Mouse (Mus musculus): ENCODE measurements at regions not wholly inside any gene's neighbourhood (a gene's known extent, or its start where the extent isn't known, plus 50 kb on each side); places are given as distances from the start of the nearest gene placed in this dataset.

GRCm38 (mm10) chr9:50421572-50422285 is 72.6 kb upstream of the Plet1 start:
- no peak overlapping the region for H3K4me3 ChIP-seq (replicated peaks)
- peaks cover 19% of the 10 kb centered on the region for H3K9me3 ChIP-seq
- peaks cover 2% of the 10 kb centered on the region; the same call in 1 of the 2 replicates for H3K4me1 ChIP-seq
- peaks cover 6% of the 10 kb centered on the region for H3K27me3 ChIP-seq (replicated peaks)
- TF ChIP-seq GATA1 (IDR thresholded peaks at IDR 0.05; ENCODE audit: borderline replicate concordance, low read length) (no peak), FLI1 (IDR thresholded peaks at IDR 0.05; ENCODE audit: low read length) (no peak)
- no peaks in the 10 kb centered on the region for H3K36me3 ChIP-seq (replicated peaks; ENCODE audit: low read length)

DNA sequence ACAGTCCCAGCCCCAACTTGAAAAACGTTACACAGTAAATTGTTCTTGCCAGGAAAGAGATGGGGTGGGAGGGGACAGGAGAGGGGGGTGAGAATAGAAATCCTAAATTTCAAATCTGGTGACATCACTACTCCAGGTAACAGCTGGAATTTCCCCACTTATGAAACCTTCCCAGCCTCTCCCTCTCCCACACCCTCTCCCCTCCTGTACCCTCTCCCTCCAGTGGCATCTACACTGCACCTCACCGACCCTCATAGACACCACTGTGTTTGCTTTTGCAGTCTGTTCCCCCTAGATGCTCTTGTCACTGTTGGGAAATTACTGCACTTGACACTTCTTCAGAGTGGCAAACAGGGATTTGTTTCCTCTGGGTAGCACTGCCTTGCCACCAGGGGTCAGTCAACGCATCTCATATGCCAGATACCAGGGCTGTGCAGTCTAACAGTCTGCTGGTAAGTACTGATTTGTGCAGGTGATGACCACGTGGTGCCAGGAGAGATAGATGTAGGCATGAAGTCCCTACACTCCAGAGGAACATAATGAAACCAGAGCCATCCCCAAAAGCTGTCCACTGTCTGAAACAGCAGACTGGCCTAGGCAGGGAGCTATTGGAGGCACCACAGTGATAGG is 68.3 kb upstream of the Plet1 start:
- no peak for TF ChIP-seq FLI1 (IDR thresholded peaks at IDR 0.05; ENCODE audit: low read length)
- no peak for TF ChIP-seq GATA1 (IDR thresholded peaks at IDR 0.05; ENCODE audit: borderline replicate concordance, low read length)

GRCm38 (mm10) chr9:50430147-50430546 is 64.2 kb upstream of the Plet1 start:
- Histone ChIP-seq H3K4me3 (replicated peaks) (no peak overlapping the region), H3K9me3 (no peaks in the 10 kb centered on the region)
- TF ChIP-seq FLI1 (IDR thresholded peaks at IDR 0.05; ENCODE audit: low read length) = no peak
- no peak for TF ChIP-seq GATA1 (IDR thresholded peaks at IDR 0.05; ENCODE audit: borderline replicate concordance, low read length)

More for the DNA sequence above, 68.3 kb upstream of the Plet1 start:
- Histone ChIP-seq H3K9me3 (peaks cover 12% of the 10 kb centered on the region), H3K27me3 (replicated peaks) (peaks cover 12% of the 10 kb centered on the region), H3K4me3 (replicated peaks) (no peak overlapping the region), H3K36me3 (replicated peaks; ENCODE audit: low read length) (no peaks in the 10 kb centered on the region), H3K4me1 (no peaks in the 10 kb centered on the region; the same call in 1 of the 2 replicates)

DNA sequence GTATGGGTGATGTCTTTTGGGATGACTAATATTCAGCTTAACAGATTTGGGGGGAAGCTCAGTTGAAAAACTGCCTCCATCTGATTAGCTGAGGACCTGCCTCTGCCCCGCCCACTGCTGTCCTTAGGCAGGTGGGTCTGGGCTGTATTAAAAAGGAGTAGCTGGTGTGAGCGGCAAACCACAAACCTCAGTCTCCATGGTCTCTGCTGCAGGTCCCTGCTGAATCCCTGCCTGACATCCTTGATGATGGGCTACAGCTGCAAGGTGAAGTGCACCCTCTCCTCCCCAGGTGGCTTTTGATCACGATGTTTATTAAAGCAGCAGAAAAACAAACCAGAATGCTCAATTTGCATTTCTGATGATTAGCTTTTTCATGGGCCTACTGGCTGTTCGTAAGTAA is 60.8 kb upstream of the Plet1 start:
- Histone ChIP-seq H3K4me3 (replicated peaks) (no peak overlapping the region), H3K27me3 (replicated peaks) (peaks cover 10% of the 10 kb centered on the region), H3K36me3 (replicated peaks; ENCODE audit: low read length) (no peaks in the 10 kb centered on the region), H3K4me1 (peaks cover 7% of the 10 kb centered on the region), H3K9me3 (no peaks in the 10 kb centered on the region)
- TF ChIP-seq FLI1 (IDR thresholded peaks at IDR 0.05; ENCODE audit: low read length) (no peak), GATA1 (IDR thresholded peaks at IDR 0.05; ENCODE audit: borderline replicate concordance, low read length) (no peak)

More at GRCm38 (mm10) chr9:50430147-50430546, 64.2 kb upstream of the Plet1 start:
- Histone ChIP-seq H3K27me3 (replicated peaks) (peaks cover 7% of the 10 kb centered on the region), H3K36me3 (replicated peaks; ENCODE audit: low read length) (no peaks in the 10 kb centered on the region), H3K4me1 (no peaks in the 10 kb centered on the region; the same call in 1 of the 2 replicates)

DNA sequence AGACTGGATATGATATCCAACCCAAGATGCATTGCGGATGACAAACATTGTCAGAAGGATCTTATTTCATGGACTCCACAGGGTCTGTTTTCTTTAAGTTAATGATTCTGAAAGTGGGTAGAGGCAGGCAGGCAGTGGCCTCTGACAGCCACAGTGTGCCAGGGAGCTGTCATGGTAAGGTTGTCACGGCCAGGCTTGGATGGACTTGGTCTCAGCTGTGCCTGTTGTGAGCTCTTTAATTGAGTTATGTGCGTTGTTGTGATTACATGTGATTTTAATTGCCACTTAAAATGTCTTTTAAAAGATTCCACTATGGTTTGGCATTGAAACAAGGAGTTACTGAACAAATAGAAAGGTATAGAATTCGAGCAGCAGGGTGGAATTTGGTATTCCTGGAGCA is 60.3 kb upstream of the Plet1 start:
- Histone ChIP-seq H3K36me3 (replicated peaks; ENCODE audit: low read length) (no peaks in the 10 kb centered on the region), H3K9me3 (no peaks in the 10 kb centered on the region), H3K27me3 (replicated peaks) (peaks cover 10% of the 10 kb centered on the region), H3K4me3 (replicated peaks) (no peak overlapping the region), H3K4me1 (peaks cover 7% of the 10 kb centered on the region)
- no peak for TF ChIP-seq FLI1 (IDR thresholded peaks at IDR 0.05; ENCODE audit: low read length)
- no peak for TF ChIP-seq GATA1 (IDR thresholded peaks at IDR 0.05; ENCODE audit: borderline replicate concordance, low read length)

GRCm38 (mm10) chr9:50437830-50438722 is 56.2 kb upstream of the Plet1 start:
- TF ChIP-seq GATA1 (IDR thresholded peaks at IDR 0.05; ENCODE audit: borderline replicate concordance, low read length) = no peak
- no peak for TF ChIP-seq FLI1 (IDR thresholded peaks at IDR 0.05; ENCODE audit: low read length)
- H3K9me3 ChIP-seq = no peaks in the 10 kb centered on the region
- H3K4me3 ChIP-seq (replicated peaks) = peak overlapping the region; percentile 89

DNA sequence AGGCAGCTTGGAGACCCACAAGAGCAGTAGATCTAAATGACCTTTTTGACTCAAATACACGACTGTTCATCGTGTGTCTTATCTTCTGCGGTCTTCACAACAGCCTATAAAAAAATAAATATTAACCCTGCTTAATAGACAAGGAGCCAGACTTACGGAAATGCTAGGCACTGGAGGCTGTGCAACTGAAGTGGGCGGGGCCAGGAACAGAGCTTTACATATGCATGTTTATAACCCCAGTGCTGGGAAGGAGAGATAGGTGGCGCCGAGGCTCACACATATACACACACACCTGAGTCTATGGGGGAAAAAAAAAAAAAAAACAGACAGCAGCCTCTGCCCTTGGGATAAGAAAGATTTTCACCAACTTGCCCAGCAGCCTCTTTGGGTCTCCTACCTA is 55.6 kb upstream of the Plet1 start:
- H3K4me3 ChIP-seq (replicated peaks) = no peak overlapping the region

More at GRCm38 (mm10) chr9:50437830-50438722, 56.2 kb upstream of the Plet1 start:
- no peaks in the 10 kb centered on the region for H3K36me3 ChIP-seq (replicated peaks; ENCODE audit: low read length)
- H3K4me1 ChIP-seq = peaks cover 7% of the 10 kb centered on the region
- H3K27me3 ChIP-seq (replicated peaks) = peaks cover 11% of the 10 kb centered on the region

DNA sequence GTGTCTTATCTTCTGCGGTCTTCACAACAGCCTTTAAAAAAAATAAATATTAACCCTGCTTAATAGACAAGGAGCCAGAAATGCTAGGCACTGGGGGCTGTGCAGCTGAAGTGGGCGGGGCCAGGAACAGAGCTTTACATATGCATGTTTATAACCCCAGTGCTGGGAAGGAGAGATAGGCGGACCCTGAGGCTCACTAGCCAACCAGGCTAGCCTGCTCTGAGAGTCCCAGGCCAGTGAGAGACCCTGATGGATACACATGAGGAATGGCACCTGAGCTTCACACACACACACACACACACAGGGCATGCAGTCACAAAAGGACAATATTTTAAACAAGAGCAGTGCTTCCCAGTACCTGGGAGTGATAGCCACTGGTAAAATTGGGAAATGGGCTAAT is 54.1 kb upstream of the Plet1 start:
- Histone ChIP-seq H3K27me3 (replicated peaks) (peaks cover 11% of the 10 kb centered on the region), H3K36me3 (replicated peaks; ENCODE audit: low read length) (no peaks in the 10 kb centered on the region), H3K9me3 (peaks cover 8% of the 10 kb centered on the region), H3K4me3 (replicated peaks) (no peak overlapping the region), H3K4me1 (peaks cover 15% of the 10 kb centered on the region)
- no peak for TF ChIP-seq FLI1 (IDR thresholded peaks at IDR 0.05; ENCODE audit: low read length)
- TF ChIP-seq GATA1 (IDR thresholded peaks at IDR 0.05; ENCODE audit: borderline replicate concordance, low read length) = no peak

More for the DNA sequence above, 55.6 kb upstream of the Plet1 start:
- Histone ChIP-seq H3K4me1 (peaks cover 9% of the 10 kb centered on the region), H3K36me3 (replicated peaks; ENCODE audit: low read length) (no peaks in the 10 kb centered on the region), H3K9me3 (no peaks in the 10 kb centered on the region), H3K27me3 (replicated peaks) (peaks cover 11% of the 10 kb centered on the region)
- no peak for TF ChIP-seq GATA1 (IDR thresholded peaks at IDR 0.05; ENCODE audit: borderline replicate concordance, low read length)
- no peak for TF ChIP-seq FLI1 (IDR thresholded peaks at IDR 0.05; ENCODE audit: low read length)

DNA sequence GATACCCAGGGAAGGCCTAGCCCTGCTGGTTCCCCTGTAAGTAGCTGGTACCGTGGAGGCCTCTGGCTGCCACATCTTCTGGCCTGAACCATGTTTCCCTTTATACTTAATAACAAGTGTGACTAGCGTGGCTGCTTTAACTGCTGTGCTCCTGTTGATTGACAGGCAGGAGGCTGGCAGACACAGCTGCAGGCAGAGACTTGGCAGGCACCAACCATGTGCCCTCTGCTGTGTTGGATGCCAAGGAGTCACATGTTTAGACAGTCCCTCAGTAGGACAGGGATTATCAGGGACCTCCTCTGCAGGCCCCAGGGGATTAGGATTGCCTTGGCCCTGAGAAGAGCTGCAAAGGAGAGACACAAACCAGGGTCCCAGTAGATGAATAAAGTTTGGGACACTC is 53.6 kb upstream of the Plet1 start:
- Histone ChIP-seq H3K9me3 (peaks cover 10% of the 10 kb centered on the region), H3K27me3 (replicated peaks) (peaks cover 11% of the 10 kb centered on the region), H3K4me3 (replicated peaks) (no peak overlapping the region), H3K36me3 (replicated peaks; ENCODE audit: low read length) (no peaks in the 10 kb centered on the region), H3K4me1 (peaks cover 15% of the 10 kb centered on the region)
- TF ChIP-seq GATA1 (IDR thresholded peaks at IDR 0.05; ENCODE audit: borderline replicate concordance, low read length) (no peak), FLI1 (IDR thresholded peaks at IDR 0.05; ENCODE audit: low read length) (no peak)

All from megakaryocyte, embryonic 14.5 days (primary cell).